In genomic region chr2:165034131-165035057, GRCm38 (mm10) we compare ENCODE assay signal across 8 mouse cellular contexts. TPM values are rescaled to one million over a fixed set of nuclear protein-coding genes. Genes with fewer than 3 reads are reported as not detected.
A peak's percentile ranks its signal among the peaks of the same experiment; 100 is the strongest.
DNase-seq lines count a peak whose midpoint lies in the region; ATAC-seq and TF ChIP-seq lines count a peak whose summit lies in the region.

TSS of gene Ncoa5 (minus strand) at chr2:165034867.

- H3K4me3 ChIP-seq in bone marrow macrophage, adult 2 months (ENCODE audit: insufficient read depth, low read length), result peak within 1 kb of the TSS; percentile 76
- H3K4me3 ChIP-seq in embryonic fibroblast, embryonic 13.5 days (ENCODE audit: insufficient read depth, low read length), result peak within 1 kb of the TSS; percentile 96
- peak within 1 kb of the TSS; percentile 93 for H3K4me3 ChIP-seq in heart, embryonic 10.5 days
- H3K4me3 ChIP-seq in kidney, embryonic 15.5 days (replicated peaks), result peak within 1 kb of the TSS; percentile 99

- H3K4me1 ChIP-seq in bone marrow macrophage, adult 2 months (ENCODE audit: control insufficient read depth, insufficient read depth, low read length), result peaks cover 20% of the 10 kb centered on the region
- peaks cover 4% of the 10 kb centered on the region for H3K4me1 ChIP-seq in embryonic fibroblast, embryonic 13.5 days (ENCODE audit: control insufficient read depth, insufficient read depth, low read length)
- peaks cover 24% of the 10 kb centered on the region for H3K4me1 ChIP-seq in heart, embryonic 10.5 days
- H3K4me1 ChIP-seq in kidney, embryonic 15.5 days, result peaks cover 30% of the 10 kb centered on the region

- peak; percentile 97 for DNase-seq in A20 (ENCODE audit: low read depth, low spot score)
- DNase-seq in heart, embryonic 10.5 days (ENCODE audit: low spot score), result peak; percentile 99
- peak; percentile 96 for DNase-seq in liver
- peak; percentile 96 to 98 for DNase-seq in spleen, postnatal 4 days (ENCODE audit: low spot score in 2 of 2)

- H3K9ac ChIP-seq in kidney, embryonic 15.5 days, result peak within 1 kb of the TSS; percentile 98

- H3K27me3 ChIP-seq in heart, embryonic 10.5 days (ENCODE audit: insufficient read depth, poor library complexity, severe bottlenecking), result 0 out of 2 replicates have a peak, but pooled peaks cover 2% of the 10 kb centered on the region
- no peaks in the 10 kb centered on the region for H3K27me3 ChIP-seq in kidney, embryonic 15.5 days

- TF ChIP-seq CTCF in bone marrow macrophage, adult 2 months (IDR thresholded peaks at IDR 0.05; ENCODE audit: low read depth, low read length), result no peak
- no peak for TF ChIP-seq CTCF in embryonic fibroblast, embryonic 13.5 days (IDR thresholded peaks at IDR 0.05; ENCODE audit: borderline replicate concordance, insufficient read depth, low read length)

- H3K4me2 ChIP-seq in kidney, embryonic 15.5 days, result peak within 1 kb of the TSS; percentile 84

- under 1% methylated on average over 97 of the region's 111 CpGs for WGBS in heart, embryonic 10.5 days
- WGBS in kidney, embryonic 15.5 days, result under 1% methylated on average over 93 of the region's 111 CpGs

- peak within 1 kb of the TSS; percentile 51; the same call in 1 of the 2 replicates for H3K27ac ChIP-seq in bone marrow macrophage, adult 2 months (ENCODE audit: insufficient read depth, low read depth, low read length)
- H3K27ac ChIP-seq in embryonic fibroblast, embryonic 13.5 days (ENCODE audit: insufficient read depth, low read length), result 0 out of 2 replicates have a peak within 1 kb of the TSS, but pooled peaks have one; percentile 5
- H3K27ac ChIP-seq in heart, embryonic 10.5 days, result peak within 1 kb of the TSS; percentile 100
- peak within 1 kb of the TSS; percentile 82 for H3K27ac ChIP-seq in kidney, embryonic 15.5 days

- no peaks in the 10 kb centered on the region for H3K9me3 ChIP-seq in heart, embryonic 10.5 days
- H3K9me3 ChIP-seq in kidney, embryonic 15.5 days (replicated peaks), result no peaks in the 10 kb centered on the region

- TF ChIP-seq POLR2A in bone marrow macrophage, adult 2 months (IDR thresholded peaks at IDR 0.05; ENCODE audit: borderline replicate concordance, low read depth, low read length), result no peak
- peak; percentile 81 for TF ChIP-seq POLR2A in embryonic fibroblast, embryonic 13.5 days (IDR thresholded peaks at IDR 0.05; ENCODE audit: low read depth, low read length)

- ATAC-seq in kidney, embryonic 15.5 days (replicated peaks; ENCODE audit: low FRiP score), result peak; percentile 97
- peak; percentile 96 for ATAC-seq in monocyte, adult 5-6 weeks (replicated peaks; ENCODE audit: insufficient number of reproducible peaks, low FRiP score, low TSS enrichment, poor library complexity, severe bottlenecking)

- H3K36me3 ChIP-seq in heart, embryonic 10.5 days, result no peaks in the 10 kb centered on the region
- H3K36me3 ChIP-seq in kidney, embryonic 15.5 days, result no peaks in the 10 kb centered on the region

RNA-seq across cellular contexts. Expression of gene Ncoa5, which starts in this region (rescaled TPM):
- 29.5 and 33.0 TPM in 2 replicates for polyA plus RNA-seq in bone marrow macrophage, adult 2 months (2012; ENCODE audit: insufficient read depth, insufficient read length, missing spikeins)
- polyA plus RNA-seq in embryonic fibroblast, embryonic 13.5 days (2011; ENCODE audit: insufficient read length, low read depth, missing spikeins), result 28.4 and 33.5 TPM in 2 replicates
- 52.8 and 64.2 TPM in 2 replicates for polyA plus RNA-seq in heart, embryonic 10.5 days (2016; fragmentation: Nextera tagmentation; extraction: Ambion mirVana)
- polyA plus RNA-seq in kidney, embryonic 15.5 days (2015; fragmentation: Nextera tagmentation; extraction: Ambion mirVana), result 73.5 and 79.6 TPM in 2 replicates
- 25.0 to 47.8 TPM (median 37.3 TPM) in 3 replicates for total RNA-seq in monocyte, adult 5-6 weeks (2017)

Comparison
In these comparisons a context has a peak if more than half of its experiments do, and no peak if none do; other contexts are left out.
1. Peak in every context shown above with its lines: DNase-seq, ATAC-seq, H3K4me3 ChIP-seq and H3K27ac ChIP-seq.
2. H3K27ac ChIP-seq: peak in every context shown above with its lines; median percentile 100 in heart, embryonic 10.5 days; 82 in kidney, embryonic 15.5 days; 51 in bone marrow macrophage, adult 2 months; 5 in embryonic fibroblast, embryonic 13.5 days.